Mouse (Mus musculus) fibroblast of lung, adult 2 months (primary cell): Measurements from ENCODE around the gene Rbm4.
"Not testable (repeated sequence)": the region's sequence is repeated elsewhere in the genome, so short reads cannot be mapped to it uniquely, and the experiment has no call there.

Experiments
- DNase-seq: peaks from one replicate; pipeline ENCODE4 v3.0.0-alpha.2; 2011; ENCODE audit warnings: low read depth

Rbm4 gene

GRCm38 (mm10) chr19:4793831-4794422, at the start of gene Rbm4:
Rbm4 (minus strand) TSS chr19:4793901.
- peak; percentile 99 for DNase-seq

GRCm38 (mm10) chr19:4842611-4843010, 48.9 kb upstream of the Rbm4 start:
- no peak for DNase-seq

DNA sequence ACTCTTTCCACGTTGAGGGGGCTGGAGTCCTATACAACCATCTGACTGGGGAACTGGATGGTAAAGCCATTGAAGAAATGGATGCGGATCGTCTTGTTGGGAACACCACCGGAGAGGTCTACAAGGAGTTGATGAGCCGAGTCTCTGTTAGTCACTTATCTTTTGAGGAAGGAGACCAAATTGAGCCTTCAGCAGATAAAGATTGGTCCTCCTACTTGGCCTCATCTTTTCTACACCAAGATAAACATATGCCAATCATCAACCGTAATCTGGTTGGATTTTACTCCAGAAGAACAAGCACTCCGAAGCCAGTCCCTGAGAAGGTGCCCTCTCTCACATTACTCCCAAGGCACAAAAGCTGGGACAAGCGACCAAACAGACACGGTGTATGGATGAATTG, 47.1 kb upstream of the Rbm4 start:
- no peak for DNase-seq

- peak; percentile 97 for DNase-seq
Measured at GRCm38 (mm10) chr19:4839149-4839548, 45.4 kb upstream of the Rbm4 start, which contains the start of the genes Ccs and Ccdc87. Ccs (minus strand) TSS chr19:4839332. Ccdc87 (plus strand) TSS chr19:4839366.

- no peak for DNase-seq
Measured at GRCm38 (mm10) chr19:4838526-4839140, 44.9 kb upstream of the Rbm4 start.

- no peak for DNase-seq
Measured at GRCm38 (mm10) chr19:4837049-4837448, 43.3 kb upstream of the Rbm4 start.

DNA sequence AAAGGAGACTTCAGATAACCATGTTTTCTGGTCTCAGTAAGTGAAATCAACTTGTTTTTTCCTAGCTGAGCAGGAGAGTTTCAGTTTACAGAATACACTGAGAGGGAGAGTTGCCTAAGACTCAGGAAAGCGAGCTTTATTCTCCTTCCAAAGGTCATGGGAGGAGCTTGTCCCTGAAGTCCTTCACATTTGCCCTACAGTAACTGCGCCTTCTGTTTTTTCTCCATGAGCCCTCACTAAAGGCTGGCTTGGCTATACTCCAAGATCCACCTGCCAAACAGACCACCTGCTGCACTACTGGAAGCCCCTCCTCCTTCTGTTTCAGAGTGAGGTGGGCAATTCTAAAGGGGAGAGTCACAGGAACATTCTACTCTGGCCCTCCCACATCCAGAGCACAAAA, 42.4 kb upstream of the Rbm4 start:
- no peak for DNase-seq

GRCm38 (mm10) chr19:4833977-4834376, 40.3 kb upstream of the Rbm4 start:
- DNase-seq: no peak

DNA sequence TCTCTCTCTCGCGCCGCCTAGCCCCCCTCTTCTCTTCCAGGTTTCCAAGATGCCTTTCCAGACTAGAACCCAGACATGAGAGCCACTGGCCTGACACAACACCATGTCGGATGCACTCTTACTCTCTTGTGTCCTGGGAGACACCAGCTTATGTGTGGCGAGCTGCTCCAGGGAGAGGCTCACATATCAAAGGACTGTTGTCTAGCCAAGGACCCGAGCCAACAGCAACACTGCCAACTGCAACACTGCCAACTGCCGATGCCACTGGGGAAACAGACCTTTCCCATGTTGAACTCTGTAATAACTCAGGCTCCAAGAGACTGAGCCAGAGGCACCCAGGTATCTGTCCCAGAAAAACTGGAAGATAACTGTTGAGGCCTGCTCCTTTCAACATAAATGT, 35.5 kb upstream of the Rbm4 start:
- DNase-seq: peak; percentile 44

DNA sequence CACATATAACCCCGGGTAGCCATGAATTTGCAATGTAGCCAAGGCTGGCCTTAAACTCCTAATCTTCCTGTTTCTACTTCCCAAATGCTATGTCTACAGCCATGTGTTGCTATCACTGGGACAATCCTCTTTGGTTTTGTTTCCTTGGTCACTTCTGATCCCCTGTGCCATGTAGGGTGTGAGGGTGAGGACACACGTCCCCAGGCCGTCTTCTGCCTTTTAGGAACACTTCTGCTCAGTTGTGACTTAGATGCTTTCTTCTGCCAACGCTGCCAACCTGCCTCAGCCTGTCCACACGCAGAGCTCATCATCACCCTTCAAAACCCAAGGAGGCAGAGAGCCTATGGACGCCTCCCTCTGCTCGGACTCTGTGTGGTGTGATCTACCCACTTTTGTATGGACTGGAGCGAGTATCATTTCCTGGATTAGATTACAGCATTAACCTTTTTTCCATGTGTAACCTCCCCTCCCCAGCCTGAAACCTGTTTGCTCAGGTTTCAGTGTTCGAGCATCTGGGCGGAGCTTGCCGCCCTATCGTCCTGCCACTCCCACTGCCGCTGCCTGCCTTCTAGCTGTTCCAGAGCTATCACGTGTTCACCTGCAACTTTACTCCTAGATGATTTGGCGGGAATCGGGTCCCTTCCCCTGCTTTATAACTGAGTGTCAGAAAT, 34.9 kb upstream of the Rbm4 start:
- no peak for DNase-seq

DNA sequence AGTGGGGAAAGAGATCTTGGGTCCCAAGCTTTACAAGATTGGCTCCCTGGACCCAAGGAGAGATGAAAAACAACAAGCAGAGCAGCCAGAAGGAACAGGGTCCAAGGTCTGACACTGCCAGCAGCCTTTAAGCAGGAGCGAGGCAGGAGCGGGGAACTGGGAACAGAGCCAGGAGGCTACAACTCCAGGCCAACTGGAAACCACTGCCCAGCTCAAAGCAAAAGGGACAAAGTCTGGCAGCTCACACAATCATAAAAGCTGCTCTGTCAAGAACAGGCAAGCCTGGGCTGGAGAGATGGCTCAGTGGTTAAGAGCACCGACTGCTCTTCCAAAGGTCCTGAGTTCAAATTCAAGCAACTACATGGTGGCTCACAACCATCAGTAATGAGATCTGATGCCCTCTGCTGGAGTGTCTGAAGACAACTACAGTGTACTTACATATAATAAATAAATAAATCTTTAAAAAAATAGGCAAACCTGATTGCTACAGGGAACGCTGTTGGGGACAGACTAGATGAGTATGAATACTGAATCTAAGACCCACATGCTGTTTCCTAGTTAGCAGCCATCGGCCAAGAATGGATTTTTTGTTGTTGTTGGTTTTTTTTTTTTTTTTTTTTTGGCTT, 27.1 kb upstream of the Rbm4 start:
- DNase-seq: peak; percentile 85

DNA sequence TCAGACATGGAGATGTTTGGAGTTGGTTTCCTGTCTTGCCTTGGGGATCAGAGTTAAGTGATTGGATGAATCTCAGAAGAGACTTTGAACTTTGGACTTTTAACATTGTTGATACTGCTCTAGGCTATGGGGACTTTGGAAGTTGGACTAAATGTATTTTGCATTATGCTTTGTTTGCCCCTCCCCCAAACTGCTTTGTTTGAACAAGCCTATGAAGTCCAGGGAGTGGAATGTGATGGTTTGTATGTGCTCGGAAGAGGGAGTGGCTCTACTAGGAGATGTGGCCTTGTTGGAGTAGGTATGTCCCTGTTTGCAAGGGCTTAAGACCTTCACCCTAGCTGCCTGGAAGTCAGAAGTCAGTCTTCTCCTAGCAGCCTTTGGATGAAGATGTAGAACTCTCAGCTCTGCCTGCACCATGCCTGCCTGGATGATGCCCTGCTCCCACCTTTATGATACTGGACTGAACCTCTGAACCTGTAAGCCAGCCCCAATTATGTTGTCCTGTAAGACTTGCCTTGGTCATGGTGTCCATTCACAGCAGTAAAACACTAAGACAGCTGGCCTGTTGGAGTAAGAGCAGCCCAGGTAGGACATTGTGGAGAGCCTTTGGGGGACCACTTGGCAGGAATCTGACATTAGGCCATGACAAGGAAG, 23.6 kb upstream of the Rbm4 start:
- no peak for DNase-seq

GRCm38 (mm10) chr19:4813015-4813414, 19.3 kb upstream of the Rbm4 start:
- no peak for DNase-seq

- DNase-seq: not testable (repeated sequence)
Measured at GRCm38 (mm10) chr19:4812334-4812949, 18.7 kb upstream of the Rbm4 start.

- no peak for DNase-seq
Measured at GRCm38 (mm10) chr19:4811909-4812242, 18.2 kb upstream of the Rbm4 start.

DNA sequence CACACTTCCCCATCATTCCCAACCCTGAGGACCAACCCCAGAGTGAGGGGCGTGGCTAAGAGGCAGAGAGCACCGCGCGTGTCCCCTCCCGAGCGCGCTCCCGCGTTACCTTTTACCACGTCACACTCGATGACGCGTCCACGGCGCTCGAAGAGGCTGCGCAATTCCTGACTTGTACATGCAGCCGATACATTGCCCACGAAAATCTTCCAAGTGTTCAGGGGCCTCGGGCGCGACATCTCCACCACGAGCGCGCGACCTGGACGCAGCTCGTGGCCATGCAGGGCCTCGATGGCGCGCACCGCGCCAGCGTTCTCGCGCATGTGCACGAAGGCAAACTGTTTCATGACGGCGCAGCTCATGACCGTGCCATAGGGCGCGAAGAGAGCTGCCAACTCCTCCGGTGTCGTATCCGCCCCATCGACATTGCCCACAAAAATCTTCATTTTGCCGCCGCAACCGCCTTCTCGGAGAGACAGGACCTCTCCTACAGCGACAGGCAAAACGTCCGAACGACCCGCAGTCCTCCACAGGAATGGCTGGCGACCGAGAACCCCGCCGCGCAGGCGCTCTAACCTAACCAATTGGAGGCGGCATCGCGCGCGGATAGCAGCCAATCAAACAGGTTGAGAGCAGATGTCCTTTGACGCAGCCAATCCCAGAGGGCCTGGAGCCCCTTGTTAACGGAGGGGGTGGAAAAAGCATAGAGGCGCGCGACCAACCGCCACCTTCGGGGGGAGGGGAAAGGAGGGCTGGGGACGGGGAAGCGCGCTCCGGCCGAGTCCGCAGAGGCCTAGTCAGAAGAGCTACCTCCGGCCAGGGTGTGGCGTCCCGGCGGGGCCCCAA, 17.6 kb upstream of the Rbm4 start, which contains the start of the genes Gm21992 and Rbm14:
TSS of gene Gm21992 (minus strand) at position 550 of the 846 bp plus-strand sequence.
TSS of gene Rbm14 (minus strand) at position 572 of the 846 bp plus-strand sequence.
- peak; percentile 94 for DNase-seq

DNA sequence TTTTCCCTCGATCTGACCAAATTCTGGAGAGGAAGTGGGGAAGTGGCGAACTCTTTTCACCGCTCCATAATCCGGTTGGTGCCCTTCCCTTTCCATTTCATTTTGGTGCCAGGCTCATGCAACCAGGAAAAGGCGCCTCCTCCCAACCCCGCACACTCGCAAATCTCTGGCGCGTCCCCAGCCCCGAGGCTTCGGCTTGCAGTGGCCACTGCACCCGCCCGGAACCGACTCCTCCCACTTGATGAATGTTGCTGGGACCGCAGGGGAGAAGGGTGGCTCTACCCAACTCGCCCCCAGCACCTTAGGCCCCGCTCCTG, 17.0 kb upstream of the Rbm4 start:
- no peak for DNase-seq

DNA sequence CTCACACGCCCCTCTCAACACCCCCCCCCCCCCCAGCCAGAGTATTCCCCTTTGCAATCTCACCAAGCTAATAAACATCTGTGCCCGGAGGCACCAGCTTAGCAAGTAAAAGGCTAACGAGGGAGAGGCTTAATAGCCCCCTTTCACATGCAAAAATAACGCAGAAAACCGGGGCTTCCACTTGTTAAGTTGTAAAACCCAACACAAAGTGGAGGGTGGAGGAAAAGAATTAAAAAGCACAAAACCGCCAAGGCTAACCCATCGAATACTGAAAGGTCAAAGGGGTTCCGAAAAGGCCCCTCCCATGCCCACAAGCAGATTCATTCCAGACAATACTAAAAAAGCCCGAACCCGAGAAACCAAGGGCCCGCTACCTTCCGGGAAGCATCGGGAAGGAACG, 16.6 kb upstream of the Rbm4 start:
- DNase-seq: no peak

- DNase-seq: no peak
Measured at GRCm38 (mm10) chr19:4803283-4803682, 9.6 kb upstream of the Rbm4 start.

DNA sequence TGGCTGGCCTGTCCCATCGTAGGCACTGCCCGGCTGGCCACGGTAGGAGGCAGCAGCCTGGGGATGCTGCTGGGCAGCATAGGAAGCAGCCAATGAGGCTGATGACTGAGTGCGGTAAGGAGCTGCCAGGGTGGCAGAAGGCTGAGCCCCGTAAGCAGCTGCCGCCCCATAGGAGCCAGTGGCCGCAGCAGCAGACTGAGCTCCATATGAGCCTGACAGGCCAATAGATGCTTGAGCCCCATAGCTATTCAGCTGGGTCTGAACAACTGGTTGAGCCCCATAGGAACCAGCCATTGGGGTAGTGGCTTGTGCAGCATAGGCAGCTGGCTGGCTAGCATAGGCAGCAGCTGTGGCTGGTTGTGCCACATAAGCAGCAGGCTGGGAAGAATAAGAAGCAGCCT, 9.0 kb upstream of the Rbm4 start:
- DNase-seq: no peak

DNA sequence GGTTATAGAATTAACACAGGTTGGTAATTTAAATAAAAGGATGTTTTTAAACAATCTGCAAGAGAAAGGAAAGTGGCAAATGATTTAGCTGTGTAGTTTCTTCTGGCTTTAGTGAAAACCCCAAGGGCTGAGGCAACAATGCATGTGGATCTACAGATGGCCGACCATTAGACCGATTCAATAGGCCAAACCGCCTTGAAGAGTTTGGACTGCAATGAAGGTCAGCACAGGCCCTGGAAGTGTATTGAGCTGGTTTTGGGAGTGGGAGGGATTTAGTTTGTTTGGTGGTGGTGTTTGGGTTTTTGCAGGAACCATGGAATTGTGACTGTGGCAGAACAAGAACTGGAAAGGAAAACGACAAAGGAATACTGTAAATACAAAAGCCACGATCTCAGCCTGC, 5.4 kb upstream of the Rbm4 start:
- no peak for DNase-seq
